Mouse (Mus musculus) neural tube, embryonic 15.5 days (tissue): ENCODE measurements around the gene Gcm1. TPM values are rescaled to one million over a fixed set of nuclear protein-coding genes. Genes with fewer than 3 reads are reported as not detected.

Source experiments
- ATAC-seq: fragments of 200-750 bp; cut with Nextera tagmentation; 2 replicates; pipeline ENCODE4 v1.8.0; 2017; ENCODE audit warnings: mild to moderate bottlenecking, moderate TSS enrichment, moderate library complexity; ENCODE audit not compliant: low FRiP score
- H3K27ac ChIP-seq: fragments of 300-500 bp; sonication (generic); replicated peaks from 2 replicates; pipeline ENCODE4 v1.5.1; 2015; ENCODE audit warnings: mild to moderate bottlenecking, inconsistent platforms
- H3K27me3 ChIP-seq: fragments of 300-500 bp; sonication (generic); replicated peaks from 2 replicates; pipeline ENCODE4 v1.6.1; 2015; ENCODE audit warnings: inconsistent platforms
- H3K36me3 ChIP-seq: fragments of 300-500 bp; sonication (generic); 2 replicates; pipeline ENCODE4 v1.6.1; 2015; ENCODE audit warnings: inconsistent platforms
- H3K4me1 ChIP-seq: fragments of 300-500 bp; sonication (generic); 2 replicates; pipeline ENCODE4 v1.6.1; 2015; ENCODE audit warnings: inconsistent platforms
- H3K4me2 ChIP-seq: fragments of 300-500 bp; sonication (generic); 2 replicates; pipeline ENCODE4 v1.6.1; 2015; ENCODE audit warnings: inconsistent platforms, mild to moderate bottlenecking, moderate library complexity
- H3K4me3 ChIP-seq: fragments of 300-500 bp; sonication (generic); replicated peaks from 2 replicates; pipeline ENCODE4 v1.5.1; 2015; ENCODE audit warnings: mild to moderate bottlenecking, inconsistent platforms
- H3K9ac ChIP-seq: fragments of 300-500 bp; sonication (generic); replicated peaks from 2 replicates; pipeline ENCODE4 v1.6.1; 2015; ENCODE audit warnings: mild to moderate bottlenecking, inconsistent platforms
- H3K9me3 ChIP-seq: fragments of 300-500 bp; sonication (generic); replicated peaks from 2 replicates; pipeline ENCODE4 v1.6.1; 2016; ENCODE audit warnings: inconsistent platforms
- WGBS: fragments of 180-500 bp; shearing (Covaris S2); methylation state at CpG from one replicate; pipeline ENCODE4 v1.1.7; 2015; ENCODE audit warnings: mixed read lengths; 5-methylcytosine and 5-hydroxymethylcytosine counted together
- polyA plus RNA-seq: library from polyadenylated mRNA; unstranded; fragments of >200 nt; fragmentation: Nextera tagmentation; extraction: Ambion mirVana; gene quantifications from 2 replicates; pipeline ENCODE4 v1.2.1, GENCODE M21; 2015

Gene Gcm1
- polyA plus RNA-seq, 1 experiment from 2014 or later, result not detected

- Histone ChIP-seq H3K4me2 (no peak overlapping the region), H3K4me3 (no peak overlapping the region), H3K9ac (no peak overlapping the region), H3K9me3 (no peaks in the 10 kb centered on the region), H3K27ac (no peak overlapping the region), H3K36me3 (peaks cover 20% of the 10 kb centered on the region), H3K4me1 (peaks cover 20% of the 10 kb centered on the region), H3K27me3 (no peaks in the 10 kb centered on the region)
- WGBS, result 95% methylated on average over 8 of the region's 8 CpGs
- no peak for ATAC-seq
Observed at GRCm38 (mm10) chr9:78103965-78104560, 52.3 kb downstream of the Gcm1 start.

GRCm38 (mm10) chr9:78104973-78105372, 53.2 kb downstream of the Gcm1 start:
- peaks cover 26% of the 10 kb centered on the region for H3K4me1 ChIP-seq
- H3K27me3 ChIP-seq, result no peaks in the 10 kb centered on the region
- no peak for ATAC-seq
- no peak overlapping the region for H3K27ac ChIP-seq
- H3K4me3 ChIP-seq, result no peak overlapping the region
- no peaks in the 10 kb centered on the region for H3K9me3 ChIP-seq
- no peak overlapping the region for H3K4me2 ChIP-seq
- WGBS, result 91% methylated on average over 6 of the region's 6 CpGs
- peaks cover 14% of the 10 kb centered on the region for H3K36me3 ChIP-seq
- no peak overlapping the region for H3K9ac ChIP-seq

- Histone ChIP-seq H3K9me3 (no peaks in the 10 kb centered on the region), H3K27ac (no peak overlapping the region), H3K9ac (no peak overlapping the region), H3K4me1 (peaks cover 27% of the 10 kb centered on the region), H3K27me3 (no peaks in the 10 kb centered on the region), H3K36me3 (peaks cover 9% of the 10 kb centered on the region), H3K4me3 (no peak overlapping the region), H3K4me2 (no peak overlapping the region)
- 92% methylated on average over 6 of the region's 6 CpGs for WGBS
- ATAC-seq, result no peak
Observed at GRCm38 (mm10) chr9:78105501-78105932, 53.8 kb downstream of the Gcm1 start.

- H3K4me2 ChIP-seq, result peak overlapping the region; percentile 86; the same call in 1 of the 2 replicates
- H3K27ac ChIP-seq, result no peak overlapping the region
- H3K27me3 ChIP-seq, result no peaks in the 10 kb centered on the region
- H3K9ac ChIP-seq, result no peak overlapping the region
- peaks cover 27% of the 10 kb centered on the region for H3K4me1 ChIP-seq
- no peak overlapping the region for H3K4me3 ChIP-seq
- 83% methylated on average over 4 of the region's 4 CpGs for WGBS
- H3K9me3 ChIP-seq, result no peaks in the 10 kb centered on the region
- no peak for ATAC-seq
- H3K36me3 ChIP-seq, result no peaks in the 10 kb centered on the region
Observed at GRCm38 (mm10) chr9:78106821-78107220, 55.1 kb downstream of the Gcm1 start.

- H3K4me3 ChIP-seq, result peak overlapping the region; percentile 92
- WGBS, result 24% methylated on average over 6 of the region's 6 CpGs
- peak overlapping the region; percentile 86 for H3K4me2 ChIP-seq
- peaks cover 27% of the 10 kb centered on the region for H3K4me1 ChIP-seq
- peak overlapping the region; percentile 94 for H3K27ac ChIP-seq
- no peaks in the 10 kb centered on the region for H3K9me3 ChIP-seq
- H3K9ac ChIP-seq, result peak overlapping the region; percentile 93
- no peak for ATAC-seq
- H3K27me3 ChIP-seq, result no peaks in the 10 kb centered on the region
- no peaks in the 10 kb centered on the region for H3K36me3 ChIP-seq
Observed at GRCm38 (mm10) chr9:78107582-78107911, 55.8 kb downstream of the Gcm1 start.

GRCm38 (mm10) chr9:78107912-78108795, 56.4 kb downstream of the Gcm1 start:
- peak overlapping the region; percentile 93 for H3K9ac ChIP-seq
- H3K27me3 ChIP-seq, result no peaks in the 10 kb centered on the region
- H3K36me3 ChIP-seq, result no peaks in the 10 kb centered on the region
- H3K27ac ChIP-seq, result peak overlapping the region; percentile 94
- H3K4me3 ChIP-seq, result peak overlapping the region; percentile 92
- ATAC-seq, result peak; percentile 84
- H3K4me1 ChIP-seq, result peaks cover 30% of the 10 kb centered on the region
- H3K4me2 ChIP-seq, result peak overlapping the region; percentile 86
- no peaks in the 10 kb centered on the region for H3K9me3 ChIP-seq
- WGBS, result under 1% methylated on average over 87 of the region's 88 CpGs

- peaks cover 30% of the 10 kb centered on the region for H3K4me1 ChIP-seq
- ATAC-seq, result peak; percentile 93
- peak within 1 kb of the TSS; percentile 94 for H3K27ac ChIP-seq
- H3K9me3 ChIP-seq, result no peaks in the 10 kb centered on the region
- peak within 1 kb of the TSS; percentile 93 for H3K9ac ChIP-seq
- H3K27me3 ChIP-seq, result no peaks in the 10 kb centered on the region
- no peaks in the 10 kb centered on the region for H3K36me3 ChIP-seq
- H3K4me2 ChIP-seq, result peak within 1 kb of the TSS; percentile 86
- H3K4me3 ChIP-seq, result peak within 1 kb of the TSS; percentile 92
- under 1% methylated on average over 20 of the region's 20 CpGs for WGBS
Observed at GRCm38 (mm10) chr9:78108796-78109239, 57.1 kb downstream of the Gcm1 start, which contains the start of the genes Fbxo9 and Ick. Gene Fbxo9 (minus strand): TSS chr9:78109065. Gene Ick (plus strand): TSS chr9:78109192.

- H3K4me3 ChIP-seq, result peak overlapping the region; percentile 92
- no peaks in the 10 kb centered on the region for H3K9me3 ChIP-seq
- H3K4me2 ChIP-seq, result peak overlapping the region; percentile 86
- 0 out of 2 replicates have a peak overlapping the region, but pooled peaks have one; percentile 22 for H3K9ac ChIP-seq
- H3K27me3 ChIP-seq, result no peaks in the 10 kb centered on the region
- H3K4me1 ChIP-seq, result peaks cover 37% of the 10 kb centered on the region
- no peak overlapping the region for H3K27ac ChIP-seq
- no peaks in the 10 kb centered on the region for H3K36me3 ChIP-seq
- WGBS, result 60% methylated on average over 5 of the region's 5 CpGs
- ATAC-seq, result no peak
Observed at GRCm38 (mm10) chr9:78109656-78110055, 57.9 kb downstream of the Gcm1 start.

- H3K4me3 ChIP-seq, result no peak overlapping the region
- peaks cover 44% of the 10 kb centered on the region for H3K4me1 ChIP-seq
- no peaks in the 10 kb centered on the region for H3K27me3 ChIP-seq
- H3K9ac ChIP-seq, result no peak overlapping the region
- 76% methylated on average over 2 of the region's 2 CpGs for WGBS
- no peak for ATAC-seq
- no peaks in the 10 kb centered on the region for H3K36me3 ChIP-seq
- H3K4me2 ChIP-seq, result no peak overlapping the region
- no peak overlapping the region for H3K27ac ChIP-seq
- no peaks in the 10 kb centered on the region for H3K9me3 ChIP-seq
Observed at GRCm38 (mm10) chr9:78111456-78111855, 59.7 kb downstream of the Gcm1 start.

GRCm38 (mm10) chr9:78112770-78113537, 61.2 kb downstream of the Gcm1 start:
- Histone ChIP-seq H3K27ac (peak overlapping the region; percentile 92), H3K27me3 (no peaks in the 10 kb centered on the region), H3K4me2 (peak overlapping the region; percentile 69), H3K9ac (peak overlapping the region; percentile 83), H3K4me1 (peaks cover 30% of the 10 kb centered on the region), H3K4me3 (peak overlapping the region; percentile 72), H3K9me3 (no peaks in the 10 kb centered on the region), H3K36me3 (no peaks in the 10 kb centered on the region)
- 2% methylated on average over 47 of the region's 47 CpGs for WGBS
- ATAC-seq, result peak; percentile 84

GRCm38 (mm10) chr9:78113538-78113885, 61.8 kb downstream of the Gcm1 start:
- Histone ChIP-seq H3K9ac (peak overlapping the region; percentile 83), H3K4me2 (peak overlapping the region; percentile 69), H3K27ac (peak overlapping the region; percentile 92), H3K27me3 (no peaks in the 10 kb centered on the region), H3K9me3 (no peaks in the 10 kb centered on the region), H3K36me3 (no peaks in the 10 kb centered on the region), H3K4me1 (peaks cover 30% of the 10 kb centered on the region), H3K4me3 (peak overlapping the region; percentile 72)
- WGBS, result under 1% methylated on average over 14 of the region's 14 CpGs
- peak; percentile 26 for ATAC-seq
